Mouse (Mus musculus): ENCODE data around the gene Exoc3l4. TPM values are rescaled to one million over a fixed set of nuclear protein-coding genes. Genes with fewer than 3 reads are reported as not detected.

Exoc3l4 gene
- total and polyA plus RNA-seq, 3 experiments = 0.04 to 0.17 TPM; not detected in 1

DNA sequence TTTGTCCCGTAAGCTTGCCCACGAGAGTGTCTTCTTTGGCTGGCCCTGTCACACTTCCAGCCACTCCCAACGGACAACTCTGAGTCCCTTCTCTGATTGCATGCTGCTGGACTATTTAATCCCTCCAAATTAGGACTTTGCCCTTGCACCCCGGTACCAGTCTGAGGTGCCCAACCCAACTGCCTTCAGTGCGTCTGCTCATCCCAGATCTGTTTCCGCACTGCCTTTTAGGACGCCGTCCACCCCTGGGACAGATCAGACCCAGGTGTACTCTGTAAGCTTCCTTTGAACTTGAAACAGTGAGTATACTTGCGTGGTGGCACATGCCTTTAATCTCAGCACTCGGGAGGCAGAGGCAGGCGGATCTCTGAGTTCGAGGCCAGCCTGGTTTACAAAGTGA is 38.0 kb upstream of the Exoc3l4 start:
- Histone ChIP-seq H3K9ac (ENCODE audit: control insufficient read depth, low read depth, low read length, poor library complexity, severe bottlenecking) (no peak overlapping the region), H3K36me3 (ENCODE audit: control insufficient read depth in 1 of 2, insufficient read depth in 2 of 2, low read length in 2 of 2) (no peaks in the 10 kb centered on the region), H3K4me3 (ENCODE audit: control insufficient read depth in 1 of 2, insufficient read depth in 1 of 2, low read depth in 2 of 2, low read length in 2 of 2) (no peak overlapping the region), H3K27me3 (ENCODE audit: control insufficient read depth in 1 of 2, insufficient read depth in 2 of 2, low read length in 2 of 2) (peaks cover 0 to 5% of the 10 kb centered on the region in 2 experiments; a peak in 3 of 4 replicates), H3K4me1 (ENCODE audit: control insufficient read depth in 1 of 2, insufficient read depth in 2 of 2, low read length in 2 of 2) (no peaks in the 10 kb centered on the region), H3K9me3 (replicated peaks; ENCODE audit: insufficient read depth, low read length) (no peaks in the 10 kb centered on the region), H3K27ac (ENCODE audit: control insufficient read depth, low read depth, low read length) (no peak overlapping the region), H3K79me2 (ENCODE audit: control insufficient read depth, insufficient read depth, low read length, poor library complexity) (no peaks in the 10 kb centered on the region)
- no peak for DNase-seq (ENCODE audit: low read depth, low spot score)
- TF ChIP-seq SMC3 (IDR thresholded peaks at IDR 0.05; ENCODE audit: low read depth, low read length) (no peak), USF2 (IDR thresholded peaks at IDR 0.05; ENCODE audit: borderline replicate concordance in 1 of 2, insufficient read depth in 1 of 2, low read depth in 1 of 2, low read length in 2 of 2) (no peak)

DNA sequence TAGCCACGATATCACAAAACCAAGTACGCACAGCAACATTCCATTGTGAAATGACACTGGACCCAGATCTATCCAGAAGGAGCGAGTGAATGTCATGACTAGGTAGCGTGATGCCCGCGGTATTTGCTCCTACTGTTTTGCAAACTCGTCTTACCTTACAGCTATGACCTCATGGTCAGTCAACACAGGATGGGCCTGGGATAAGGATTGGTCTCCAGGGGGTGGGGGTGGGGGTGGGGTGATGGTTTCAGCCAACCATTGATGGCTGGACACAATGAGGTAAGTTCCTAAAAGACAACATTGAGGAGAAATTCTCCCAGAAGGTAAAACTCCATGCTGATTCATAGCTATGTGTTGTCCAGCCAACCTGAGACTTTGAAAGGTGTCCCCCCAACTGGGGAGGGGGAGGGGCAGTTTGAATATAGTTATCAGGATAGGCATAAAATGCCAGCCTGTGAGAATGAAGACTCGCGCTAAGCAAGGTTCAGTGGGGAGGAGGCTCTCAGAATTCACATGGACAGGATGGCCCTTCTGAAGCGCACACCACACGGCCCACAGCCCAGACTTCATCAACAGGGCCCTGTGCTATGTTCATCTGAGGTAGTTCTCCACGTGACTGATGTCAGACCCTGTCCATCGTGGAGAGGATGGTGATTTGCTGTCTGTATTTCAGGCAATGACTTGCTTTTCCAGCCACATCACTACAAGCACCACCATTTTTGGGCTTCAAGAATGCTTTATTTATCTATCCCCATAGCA is 30.8 kb upstream of the Exoc3l4 start:
- H3K79me2 ChIP-seq (ENCODE audit: control insufficient read depth, insufficient read depth, low read length, poor library complexity) = no peaks in the 10 kb centered on the region
- DNase-seq (ENCODE audit: low read depth, low spot score) = no peak
- H3K36me3 ChIP-seq (ENCODE audit: control insufficient read depth in 1 of 2, insufficient read depth in 2 of 2, low read length in 2 of 2) = no peaks in the 10 kb centered on the region
- H3K4me1 ChIP-seq (ENCODE audit: control insufficient read depth in 1 of 2, insufficient read depth in 2 of 2, low read length in 2 of 2) = no peaks in the 10 kb centered on the region
- TF ChIP-seq HCFC1 (IDR thresholded peaks at IDR 0.05; ENCODE audit: low read depth, low read length) (no peak), ZNF384 (IDR thresholded peaks at IDR 0.05; ENCODE audit: low read depth, low read length) (no peak), NELFE (IDR thresholded peaks at IDR 0.05; ENCODE audit: low read depth, low read length) (no peak), EP300 (IDR thresholded peaks at IDR 0.05; ENCODE audit: low read depth in 1 of 2, low read length in 2 of 2) (no peak), BHLHE40 (IDR thresholded peaks at IDR 0.05; ENCODE audit: borderline replicate concordance, low read depth, low read length) (no peak), ZC3H11A (IDR thresholded peaks at IDR 0.05; ENCODE audit: low read depth, low read length) (no peak), MAFK (IDR thresholded peaks at IDR 0.05; ENCODE audit: borderline replicate concordance, low read depth, low read length) (no peak), POLR2A (IDR thresholded peaks at IDR 0.05; ENCODE audit: control insufficient read depth in 1 of 2, insufficient read depth in 1 of 2, low read depth in 1 of 2, low read length in 2 of 2, poor library complexity in 1 of 2) (no peak), KAT2A (conservative IDR thresholded peaks at IDR 0.05; ENCODE audit: low read depth, low read length) (no peak), MYB (IDR thresholded peaks at IDR 0.05; ENCODE audit: low read depth, low read length) (no peak), GATA1 (IDR thresholded peaks at IDR 0.05; ENCODE audit: low read depth, low read length) (no peak), MAZ (IDR thresholded peaks at IDR 0.05; ENCODE audit: low read depth, low read length) (no peak), MAX (IDR thresholded peaks at IDR 0.05; ENCODE audit: low read length) (no peak), CHD1 (IDR thresholded peaks at IDR 0.05; ENCODE audit: low read depth, low read length) (no peak), CHD2 (IDR thresholded peaks at IDR 0.05; ENCODE audit: low read length) (no peak), GABPA (IDR thresholded peaks at IDR 0.05; ENCODE audit: low read depth, low read length) (no peak), USF1 (IDR thresholded peaks at IDR 0.05; ENCODE audit: low read depth, low read length) (no peak), RCOR1 (IDR thresholded peaks at IDR 0.05; ENCODE audit: low read depth, low read length) (no peak), USF2 (IDR thresholded peaks at IDR 0.05; ENCODE audit: borderline replicate concordance in 1 of 2, insufficient read depth in 1 of 2, low read depth in 1 of 2, low read length in 2 of 2) (no peak)
- no peak overlapping the region for H3K27ac ChIP-seq (ENCODE audit: control insufficient read depth, low read depth, low read length)
- H3K27me3 ChIP-seq (ENCODE audit: control insufficient read depth in 1 of 2, insufficient read depth in 2 of 2, low read length in 2 of 2) = peaks cover 0 to 8% of the 10 kb centered on the region in 2 experiments; a peak in 2 of 4 replicates
- H3K9me3 ChIP-seq (replicated peaks; ENCODE audit: insufficient read depth, low read length) = no peaks in the 10 kb centered on the region
- H3K9ac ChIP-seq (ENCODE audit: control insufficient read depth, low read depth, low read length, poor library complexity, severe bottlenecking) = no peak overlapping the region
- no peak overlapping the region for H3K4me3 ChIP-seq (ENCODE audit: control insufficient read depth in 1 of 2, insufficient read depth in 1 of 2, low read depth in 2 of 2, low read length in 2 of 2)
